Mouse (Mus musculus): Measurements from ENCODE around the gene Irs2.
A peak's percentile ranks its signal among the peaks of the same experiment; 100 is the strongest.

Irs2 gene

DNA sequence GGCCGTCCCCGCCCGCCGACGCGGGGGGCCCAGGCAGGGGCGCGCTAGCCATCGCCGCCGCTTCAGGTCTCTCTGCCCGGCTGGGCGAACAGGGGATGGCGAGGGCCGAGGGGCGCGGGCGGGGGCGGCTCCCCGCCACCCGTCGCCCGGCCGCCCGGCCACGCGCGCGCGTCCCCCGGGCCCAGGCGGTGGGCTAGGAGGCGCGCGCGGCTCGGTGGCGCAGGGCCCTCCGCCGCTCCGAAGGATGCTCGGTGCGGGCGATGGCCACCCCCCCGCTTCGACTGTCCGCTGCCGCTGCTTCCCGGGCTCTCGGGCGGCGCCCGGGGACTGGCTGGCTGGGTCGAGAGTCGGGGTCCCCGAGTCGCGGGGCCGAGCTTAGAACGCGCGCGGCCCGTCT is at the start of gene Irs2:
Gene Irs2, minus strand, starts transcription at position 80 of the 397 bp plus-strand sequence.
- no peak for DNase-seq

DNA sequence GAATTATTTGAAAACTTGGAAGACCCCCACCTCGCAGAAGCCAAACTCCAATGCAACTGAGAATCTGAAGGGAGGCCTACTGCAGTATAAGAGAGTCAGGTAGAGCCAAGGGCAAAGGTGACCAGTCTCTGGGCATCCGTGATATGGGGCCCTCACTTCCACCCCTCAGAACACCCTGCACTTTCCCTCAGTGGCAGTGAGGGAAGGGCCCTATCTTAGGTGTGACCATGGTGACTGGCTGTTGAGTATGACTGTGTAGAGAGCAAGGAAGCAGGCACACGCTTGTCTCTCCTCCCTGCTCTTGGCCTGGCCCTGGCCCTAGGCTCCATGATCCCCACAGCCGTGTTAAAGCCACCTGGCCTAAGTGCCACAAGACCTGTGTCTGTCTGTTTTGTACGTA is 48.4 kb upstream of the Irs2 start:
- no peak for DNase-seq

DNA sequence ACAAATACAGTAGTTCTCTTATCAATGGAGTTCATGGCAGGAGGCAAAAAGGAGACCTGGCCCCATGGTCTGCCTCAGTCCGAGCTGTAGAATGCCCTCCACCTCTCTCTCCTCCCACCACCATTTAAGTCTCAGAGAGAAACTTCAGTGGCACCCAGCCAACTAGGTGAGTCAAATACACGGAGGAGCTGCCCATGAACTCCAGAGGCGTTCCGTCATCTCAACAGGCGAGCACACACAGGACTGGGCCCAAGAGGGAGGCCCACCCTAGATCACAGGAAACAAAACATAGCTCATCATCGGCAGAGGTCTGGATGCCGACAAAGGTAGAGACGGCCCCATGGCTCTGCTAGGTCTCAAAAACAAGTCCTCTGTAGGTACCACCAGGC is 47.9 kb upstream of the Irs2 start:
- DNase-seq, result no peak

DNA sequence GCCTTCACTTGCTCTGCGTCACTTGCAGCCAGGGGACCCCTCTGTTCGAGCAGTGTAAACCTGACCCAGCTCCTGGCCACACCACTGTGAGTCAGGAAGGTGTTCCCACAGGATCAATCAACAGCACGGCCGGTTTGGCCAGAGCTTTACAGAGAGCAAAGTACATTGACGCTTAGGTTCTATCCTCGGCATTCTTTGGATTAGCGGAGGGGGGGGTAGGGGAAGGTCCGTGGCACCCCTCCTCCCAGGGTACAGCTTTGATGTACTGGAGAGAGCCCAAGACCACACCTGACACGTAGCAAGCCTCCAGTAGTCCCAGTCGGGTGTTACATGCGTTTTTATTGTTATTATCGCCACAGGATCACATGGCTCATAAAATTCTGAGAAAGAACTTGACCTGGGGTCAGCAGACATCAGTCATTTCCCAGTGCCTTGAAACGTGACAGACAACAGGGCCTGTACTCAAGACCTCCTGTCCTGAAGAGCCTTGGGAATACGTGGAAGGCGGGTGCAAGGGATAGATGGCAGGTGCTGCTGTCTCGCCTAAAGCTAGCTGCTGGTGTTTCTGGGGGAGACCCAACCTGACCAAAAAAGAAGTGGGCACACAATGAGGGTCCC is 47.4 kb upstream of the Irs2 start:
- DNase-seq, result peak; percentile 36

DNA sequence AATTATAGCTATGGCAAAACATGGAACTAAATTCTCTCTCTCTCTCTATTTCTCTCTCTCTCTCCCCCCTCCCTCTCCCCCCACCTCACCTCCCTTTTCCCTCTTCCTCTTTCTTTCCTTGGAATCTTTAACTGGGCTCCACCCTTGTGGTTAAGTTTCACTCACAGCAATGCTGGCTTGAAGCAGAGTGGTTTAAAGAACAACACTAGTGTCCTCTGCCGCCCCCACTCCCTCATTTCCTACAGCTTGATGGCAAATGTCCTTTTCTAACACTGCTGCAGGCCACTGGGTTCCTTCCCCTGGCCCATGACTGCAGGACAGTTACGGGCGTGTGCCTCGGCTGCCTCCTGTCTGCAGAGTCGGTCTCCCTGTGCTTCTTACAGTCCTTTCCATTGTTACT is 41.6 kb upstream of the Irs2 start:
- no peak for DNase-seq

DNA sequence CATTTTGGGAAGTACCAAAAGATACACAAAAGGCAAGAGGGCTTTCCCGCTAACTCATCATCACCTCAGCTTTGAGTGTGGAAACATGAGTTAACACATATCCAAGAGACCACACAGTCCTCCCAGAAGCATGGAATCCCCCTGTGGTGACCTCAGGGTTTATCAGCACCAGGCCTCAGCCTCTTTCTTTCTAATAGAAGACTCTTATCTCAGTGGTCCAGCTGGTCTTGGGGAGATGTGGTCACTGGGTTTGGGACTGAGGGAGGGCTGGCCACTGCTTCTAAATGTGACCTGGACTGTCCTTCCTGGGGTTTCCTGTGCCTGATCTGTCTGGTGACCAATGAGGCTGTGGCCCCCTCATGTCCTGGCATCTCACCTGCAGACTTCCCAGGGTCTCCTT is 39.6 kb upstream of the Irs2 start:
- DNase-seq, result no peak

DNA sequence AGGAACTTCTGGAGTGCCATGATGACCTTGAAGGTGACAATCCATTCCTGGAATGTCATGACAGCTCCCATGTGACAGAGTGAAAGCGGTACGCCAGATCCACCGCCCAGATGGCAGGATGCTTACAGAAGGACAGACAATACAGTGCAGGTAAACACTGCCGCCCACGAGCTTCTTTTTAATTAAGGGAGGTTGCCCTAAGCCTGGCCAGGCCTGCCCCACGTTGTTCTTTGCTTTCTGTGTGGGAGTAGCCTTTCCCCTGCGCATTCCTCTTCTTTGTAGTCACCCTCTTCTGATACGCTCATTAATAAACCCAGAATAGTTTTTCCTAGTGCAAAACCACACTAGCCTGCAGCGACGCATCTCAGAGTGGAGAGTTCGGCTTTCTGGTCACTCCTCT is 36.4 kb upstream of the Irs2 start:
- no peak for DNase-seq

DNA sequence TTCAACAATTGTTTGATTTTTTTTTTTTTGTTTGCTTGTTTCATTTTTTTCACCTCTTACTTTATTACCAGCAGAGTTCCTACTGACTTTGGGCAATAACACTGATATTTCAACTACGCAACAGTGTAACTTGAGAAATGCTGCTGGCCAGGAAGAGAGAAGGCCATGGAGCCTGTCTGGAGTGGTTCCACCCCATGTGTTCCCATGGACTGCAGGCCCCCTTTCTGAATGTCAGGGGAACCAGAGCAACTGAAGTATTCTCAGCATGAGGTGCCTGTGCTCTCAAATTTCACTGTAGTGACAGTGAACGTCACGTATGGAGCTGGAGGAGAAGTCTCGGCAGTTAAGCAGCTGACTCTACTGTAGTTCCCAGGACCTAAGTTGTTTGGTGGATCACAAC is 35.3 kb upstream of the Irs2 start:
- DNase-seq, result no peak

DNA sequence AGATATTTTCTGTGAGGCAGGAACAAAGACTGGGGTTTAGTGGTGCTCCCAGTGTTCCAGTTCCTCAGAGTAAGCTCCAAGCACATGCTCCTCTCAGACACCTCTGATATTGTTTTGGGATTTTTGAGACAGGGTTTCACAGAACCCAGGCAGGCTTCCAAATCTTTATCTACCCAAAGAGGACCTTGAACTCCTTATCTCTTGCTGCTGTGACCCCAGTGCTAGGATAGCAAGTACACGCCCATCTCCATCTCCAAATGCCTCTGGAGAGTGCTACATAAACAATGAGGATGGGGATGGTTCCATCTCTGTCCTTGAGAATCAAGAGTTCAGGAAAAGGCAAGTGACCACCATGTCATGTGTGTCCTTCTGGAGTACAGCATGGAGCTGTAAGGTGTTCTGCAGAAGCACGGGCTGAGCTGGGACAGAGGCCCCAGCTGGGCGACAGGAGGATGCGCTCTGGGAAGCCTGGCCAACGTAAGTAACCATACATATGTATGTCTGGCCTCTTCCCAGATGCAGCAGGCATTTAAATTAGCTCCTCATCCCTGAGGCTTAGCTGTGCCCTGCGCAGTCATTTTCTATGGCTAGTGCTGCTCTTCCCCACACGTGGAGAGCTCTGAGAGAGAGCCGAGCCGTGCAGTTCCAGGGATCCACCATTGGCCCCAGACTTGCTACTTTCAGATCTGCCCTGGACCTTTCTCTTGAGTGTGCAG is 34.8 kb upstream of the Irs2 start:
- no peak for DNase-seq

DNA sequence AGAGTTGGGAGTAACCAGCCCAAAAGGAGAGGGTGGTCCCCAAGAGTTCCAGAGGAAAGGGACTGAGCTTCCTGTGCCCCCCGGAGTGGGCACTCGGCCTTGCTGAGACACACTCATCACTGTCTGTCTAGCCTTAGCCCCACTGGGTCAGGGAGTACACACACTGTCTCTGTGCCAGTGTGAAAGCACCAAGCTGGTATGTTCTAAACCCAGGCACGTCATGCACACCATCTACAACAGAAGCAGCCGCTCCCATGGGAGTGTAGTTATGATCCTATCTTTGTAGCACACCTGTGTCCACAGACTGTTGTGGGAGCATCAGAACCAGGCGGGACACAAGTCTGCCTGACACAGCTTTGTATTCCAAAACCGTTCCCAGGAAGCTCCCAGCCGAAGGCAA is 31.8 kb upstream of the Irs2 start:
- DNase-seq, result no peak

DNA sequence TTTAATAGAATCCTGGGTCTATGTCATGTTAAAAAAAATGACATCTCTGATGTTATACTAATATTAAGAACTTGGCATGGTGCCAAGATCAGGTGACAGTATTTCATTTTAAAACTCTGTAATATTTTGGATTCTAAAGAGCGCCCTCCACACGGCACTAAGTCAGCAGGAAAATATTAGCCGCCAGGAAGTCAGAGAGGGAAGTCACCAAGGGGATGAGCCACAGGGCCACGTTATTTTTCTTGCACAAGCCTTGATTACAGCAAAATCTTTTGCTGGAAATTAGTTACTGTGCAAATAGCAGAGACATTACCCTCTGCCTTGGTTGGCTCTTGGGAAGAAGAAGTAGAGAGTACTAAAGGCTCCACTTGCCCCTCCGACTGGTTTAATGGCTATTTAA is 30.5 kb upstream of the Irs2 start:
- no peak for DNase-seq

DNA sequence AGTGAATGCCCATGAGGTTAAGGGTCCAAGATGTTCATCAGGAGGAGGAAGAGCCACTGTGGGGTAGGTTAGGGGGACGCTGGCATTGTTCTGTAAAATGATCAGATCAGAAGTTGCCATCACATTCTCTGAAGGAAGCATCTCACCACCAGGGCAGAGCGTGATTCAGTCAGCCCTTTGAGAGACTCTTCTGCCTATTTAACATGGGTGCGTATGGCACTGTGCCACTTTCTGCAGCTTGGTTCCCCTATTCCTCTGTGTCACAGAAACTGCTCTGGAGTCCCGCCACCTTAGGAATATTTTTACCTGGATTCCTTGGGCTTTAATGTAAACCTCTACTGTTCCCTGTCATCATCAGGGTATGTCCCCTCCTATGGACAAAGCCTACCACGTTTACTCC is 30.1 kb upstream of the Irs2 start:
- no peak for DNase-seq

DNA sequence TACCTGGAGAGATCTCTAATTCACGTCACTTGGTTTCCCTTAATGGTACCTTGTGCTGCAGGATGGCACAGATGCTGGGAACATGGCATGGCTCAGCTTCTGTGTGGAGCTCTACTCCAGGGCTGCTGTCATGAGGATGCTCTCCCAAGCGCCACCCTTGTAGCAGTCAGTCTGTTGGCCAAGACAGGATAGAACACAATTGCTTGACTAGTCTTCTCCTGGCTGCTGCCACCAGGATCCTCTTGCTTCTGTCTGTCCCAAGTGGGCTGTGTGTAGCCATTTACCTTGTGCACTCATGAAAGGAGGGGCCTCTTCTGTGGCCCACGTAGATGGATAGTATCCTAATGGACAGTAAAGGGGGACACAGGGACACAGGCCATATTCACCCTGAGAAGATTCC is 28.5 kb upstream of the Irs2 start:
- DNase-seq, result no peak

DNA sequence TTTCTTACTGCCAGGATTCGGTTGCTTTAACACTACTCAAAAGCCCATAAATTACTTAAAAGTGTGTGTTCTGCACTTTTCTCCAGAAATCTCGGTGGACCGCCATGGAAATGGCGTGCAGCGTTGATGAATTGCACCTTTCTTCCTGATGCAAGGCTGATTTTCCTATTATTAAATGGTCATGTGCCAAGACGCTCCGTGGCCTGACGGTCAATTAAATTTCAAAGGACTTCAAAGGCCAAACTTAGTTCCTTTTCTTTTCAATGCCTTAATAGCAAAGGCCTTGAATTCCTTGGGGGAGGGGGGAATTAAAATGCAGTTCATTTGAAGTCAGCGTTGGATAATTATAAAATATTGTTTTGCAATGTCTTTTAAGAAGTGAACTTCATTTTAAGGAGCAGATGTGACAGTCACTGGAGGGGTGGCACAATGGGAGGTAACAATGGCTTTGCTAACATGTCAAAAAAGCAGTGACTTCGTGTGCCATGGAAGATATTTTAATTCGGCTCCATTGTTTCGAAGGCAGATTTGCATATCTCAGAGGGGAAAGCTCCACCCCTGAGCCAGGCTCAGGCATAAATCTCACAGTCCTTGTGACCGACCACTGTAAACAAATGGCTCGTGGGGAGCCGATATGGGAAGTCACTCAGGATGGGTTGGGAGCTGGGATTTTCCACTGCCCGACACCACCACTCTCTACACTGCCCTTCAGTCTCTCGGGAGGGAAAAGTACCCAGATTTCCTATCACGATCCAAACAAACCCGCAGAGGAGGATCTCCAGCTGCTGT is 27.6 kb upstream of the Irs2 start:
- peak; percentile 8 for DNase-seq

DNA sequence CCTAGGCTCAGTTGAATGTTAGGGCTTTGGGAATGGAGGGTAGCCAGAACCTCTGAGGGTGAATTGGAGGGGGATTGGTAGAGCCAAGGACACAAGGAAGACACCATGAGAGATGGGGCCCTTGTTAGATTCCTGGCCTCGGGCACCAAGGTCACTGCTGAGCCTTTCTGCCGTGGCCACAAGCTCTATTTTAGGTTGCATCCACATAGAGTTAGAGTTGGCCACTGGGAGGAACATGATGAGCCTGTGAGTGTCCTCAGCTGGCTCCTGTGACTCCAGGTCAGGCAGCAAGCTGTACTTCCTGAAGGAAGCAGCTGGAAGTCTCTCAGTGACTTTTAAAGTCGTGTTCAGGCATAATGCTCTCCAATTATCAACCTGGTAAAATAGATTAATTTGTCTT is 16.6 kb upstream of the Irs2 start:
- no peak for DNase-seq

DNA sequence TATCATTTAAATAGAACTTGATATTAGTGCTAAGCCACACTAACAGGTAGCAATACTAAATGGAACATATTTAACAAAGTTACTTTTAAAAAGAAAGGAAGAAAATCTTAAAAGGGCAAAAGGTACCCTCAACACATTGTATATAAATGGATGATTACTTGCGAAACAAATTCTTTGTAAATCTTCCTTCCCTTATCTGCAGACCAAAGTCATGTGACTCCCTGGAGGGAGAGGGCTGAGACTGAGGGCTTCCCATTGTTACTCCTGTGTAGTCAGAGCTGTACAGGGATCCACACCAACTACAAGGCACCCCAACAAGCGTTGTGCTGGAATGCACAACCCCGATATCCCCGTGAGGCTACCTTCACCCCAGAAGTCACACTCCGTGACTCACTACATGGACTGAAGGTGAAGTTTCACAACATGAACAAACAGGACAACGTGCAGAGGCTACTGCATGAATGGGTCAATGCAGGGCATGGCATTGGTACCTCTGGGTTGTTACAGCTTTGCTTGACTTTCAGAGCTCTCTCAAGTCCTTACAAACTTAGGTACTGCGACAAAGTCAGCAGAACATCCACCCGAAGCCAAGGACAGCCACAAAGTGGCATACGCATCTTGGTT is 12.8 kb upstream of the Irs2 start:
- no peak for DNase-seq

DNA sequence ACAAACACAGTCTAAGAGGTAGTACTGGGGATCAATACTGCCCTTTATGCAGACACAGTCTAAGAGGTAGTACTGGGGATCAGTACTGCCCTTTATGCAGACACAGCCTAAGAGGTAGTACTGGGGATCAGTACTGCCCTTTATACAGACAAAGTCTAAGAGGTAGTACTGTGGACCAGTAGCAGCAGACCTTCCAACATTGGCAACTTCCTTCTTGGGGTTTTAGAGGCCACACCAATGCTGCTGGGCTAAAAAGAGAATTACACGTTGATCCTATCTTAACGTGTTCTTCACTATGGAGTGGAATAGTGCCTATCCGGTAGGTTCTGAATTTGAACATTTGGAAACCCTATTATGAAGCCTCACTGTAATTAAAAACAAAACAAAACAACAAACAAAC is 7.4 kb upstream of the Irs2 start:
- no peak for DNase-seq

DNA sequence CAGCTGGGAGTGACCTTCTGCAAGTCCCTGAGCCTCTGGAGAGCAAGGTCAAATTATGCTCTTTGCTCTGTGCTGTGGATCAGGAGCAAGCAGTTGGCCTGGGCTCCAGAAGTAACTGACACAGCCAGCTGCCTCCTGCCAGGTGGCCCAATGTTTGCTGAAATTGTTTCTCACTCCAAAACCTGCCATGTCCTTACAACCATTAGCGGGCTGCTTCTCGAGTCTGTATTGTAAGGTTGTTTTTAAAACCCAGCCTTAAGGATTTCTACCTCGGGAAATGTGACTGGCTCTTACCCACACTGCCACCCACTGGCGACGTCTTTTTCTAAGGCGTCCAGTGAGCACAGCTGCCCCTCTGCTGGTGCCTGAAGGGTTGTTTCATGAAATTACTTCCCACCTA is 5.0 kb upstream of the Irs2 start:
- peak; percentile 79 for DNase-seq

DNA sequence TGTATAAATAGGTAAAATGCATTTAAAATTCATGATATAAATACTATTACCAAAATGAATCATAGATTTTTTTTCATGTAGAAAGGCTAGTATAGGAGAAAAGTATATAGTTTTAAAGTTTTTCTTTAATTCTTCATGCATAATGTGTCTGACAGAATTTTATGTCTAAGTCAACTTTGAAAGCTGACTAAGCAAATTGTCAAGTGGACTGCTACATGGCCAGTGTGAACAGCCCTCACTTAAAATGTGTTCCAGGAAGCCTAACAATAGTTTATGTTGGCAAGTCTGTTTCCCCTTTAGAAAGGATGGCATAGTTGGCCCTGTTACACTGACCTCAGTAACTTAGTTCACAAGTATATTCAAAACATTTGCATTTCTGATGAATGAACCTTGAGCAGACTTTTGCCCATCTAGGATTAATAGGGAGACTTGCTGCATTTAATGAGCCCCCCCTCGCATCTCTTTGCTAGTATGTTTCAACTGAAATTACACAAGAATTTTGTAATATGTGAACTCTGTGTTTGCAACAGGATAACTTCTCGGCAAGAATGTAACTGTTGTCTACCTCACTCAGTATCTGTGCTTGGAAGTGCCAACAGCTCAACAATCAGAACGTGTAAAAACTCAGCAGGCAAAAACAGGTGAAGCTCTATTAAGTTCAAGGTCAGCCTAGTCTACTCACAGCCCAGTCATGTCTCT is 3.7 kb upstream of the Irs2 start:
- no peak for DNase-seq

DNA sequence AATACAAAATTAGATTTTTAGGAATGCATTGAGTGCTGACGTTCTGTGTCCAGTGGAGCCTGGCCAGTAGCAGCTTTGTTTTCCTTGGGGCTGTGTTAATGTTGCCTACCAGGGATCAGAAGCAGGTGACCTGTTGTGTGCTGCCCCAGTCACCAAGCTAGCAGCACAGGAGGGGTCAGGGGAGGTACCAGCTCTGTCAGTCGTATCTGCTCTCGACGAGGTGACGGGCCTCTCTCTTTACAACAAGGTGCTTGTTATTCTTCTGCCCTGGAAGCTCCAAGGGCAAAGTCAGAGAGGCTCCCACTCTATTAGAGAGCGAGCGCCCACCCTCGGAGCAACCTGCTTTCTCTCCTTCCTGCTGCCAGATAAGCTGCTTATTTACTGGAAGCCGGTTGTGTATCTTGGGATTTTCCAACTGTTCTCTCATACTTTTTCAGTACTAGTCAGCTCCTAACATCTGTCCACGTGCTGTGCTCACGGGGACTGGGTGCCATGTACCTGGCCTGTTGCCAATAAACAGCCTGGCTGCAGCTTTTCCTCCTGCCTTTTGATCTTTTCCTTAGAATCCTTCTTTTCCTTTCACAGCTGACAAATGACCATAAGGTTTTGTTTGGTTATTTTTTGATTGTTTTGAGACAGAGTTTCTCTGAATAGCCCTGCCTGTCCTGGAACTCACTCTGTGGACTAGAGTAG is 2.8 kb upstream of the Irs2 start:
- DNase-seq, result peak; percentile 75

DNA sequence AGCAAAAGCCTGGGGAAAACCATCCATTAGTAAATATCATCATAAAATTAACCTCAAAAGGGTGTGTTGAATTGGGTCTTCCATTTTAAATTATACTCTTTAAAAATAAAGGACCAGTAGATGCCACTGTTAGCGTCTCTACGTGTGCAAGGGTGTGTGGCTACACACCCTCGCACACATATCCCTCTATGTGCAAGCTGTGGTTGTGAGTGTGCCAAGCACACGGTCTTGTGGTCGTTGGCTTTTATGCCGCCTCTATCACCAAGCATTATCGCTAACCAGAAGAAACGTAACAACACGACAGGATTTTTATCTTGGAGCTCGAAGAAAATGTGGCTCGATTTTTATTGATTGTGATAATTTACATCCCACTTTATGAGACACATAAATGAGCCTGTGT is 2.1 kb upstream of the Irs2 start:
- no peak for DNase-seq

DNA sequence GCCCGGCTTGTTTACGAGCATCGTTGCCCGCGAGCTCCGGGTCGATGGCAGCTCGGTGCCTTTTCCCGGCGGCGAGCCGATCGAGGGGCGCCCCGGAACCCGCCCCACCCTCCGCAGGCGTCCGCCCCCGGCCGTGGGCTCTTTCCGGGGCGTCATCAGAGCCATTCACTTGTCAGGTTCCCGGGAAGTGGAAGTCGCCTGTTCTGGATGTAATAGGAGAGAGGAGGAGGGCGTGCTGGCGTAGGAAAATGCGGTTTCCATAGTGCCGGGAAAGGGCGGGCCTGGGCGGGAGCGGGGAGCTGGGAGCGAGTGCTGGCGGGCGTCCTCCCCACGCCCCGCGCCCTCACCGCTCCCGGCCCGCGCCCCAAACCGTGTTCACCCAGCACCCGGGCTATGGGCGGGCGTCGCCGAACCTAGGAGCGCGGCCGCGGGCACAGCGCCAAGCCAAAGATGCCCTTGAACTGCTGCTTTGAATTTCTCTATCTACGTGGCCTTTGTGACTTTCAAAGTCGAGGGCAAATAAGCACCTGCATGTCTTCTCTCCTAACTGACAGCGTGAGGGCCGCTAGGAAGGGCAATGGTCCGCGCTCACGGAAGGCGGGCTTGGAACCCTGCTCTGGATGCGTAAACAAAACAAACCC is 1.3 kb upstream of the Irs2 start:
- DNase-seq, result peak; percentile 83

Measured in kidney, adult 18-20 months (tissue).